21 mouse cellular contexts compared by ENCODE assay signal in the genomic region with DNA sequence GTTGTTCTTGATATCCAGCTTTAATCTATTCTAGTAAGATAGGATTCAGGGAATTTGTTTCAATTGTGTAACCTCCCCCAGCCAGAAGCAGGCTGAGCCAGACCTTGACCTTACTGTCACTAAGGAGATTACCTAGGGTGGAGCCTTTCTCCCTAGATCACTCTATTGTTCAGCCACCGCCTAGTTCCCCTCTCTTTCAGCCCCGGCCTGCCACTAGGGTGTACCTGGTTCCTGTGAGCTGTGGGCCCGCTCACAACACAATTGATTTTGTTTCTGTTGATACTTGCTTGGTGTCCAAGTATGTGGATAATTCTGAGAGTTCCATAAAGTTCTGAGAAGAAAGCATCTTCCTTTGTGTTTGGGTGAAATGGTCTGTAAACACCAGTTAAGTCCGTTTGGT.
DNase-seq lines count a peak whose midpoint lies in the region; ATAC-seq and TF ChIP-seq lines count a peak whose summit lies in the region.
"Had no signal": no experiment of that assay in that cellular context is flagged by ENCODE, and none has a peak within 500 bp of the region (broad histone marks: within the 10 kb centered on the region; RNA-seq: fewer than 3 reads in every experiment).

No protein-coding gene starts in this region.

- no peak for TF ChIP-seq POLR2A in ES-Bruce4 (IDR thresholded peaks at IDR 0.05; ENCODE audit: insufficient read depth, low read length)

- no peaks in the 10 kb centered on the region for H3K4me1 ChIP-seq in ES-Bruce4 (ENCODE audit: control insufficient read depth, insufficient read depth, low read length)
- H3K4me1 ChIP-seq: embryonic facial prominence, embryonic 10.5 days; embryonic facial prominence, embryonic 12.5 days had no signal

- no peak for TF ChIP-seq CTCF in ES-Bruce4 (IDR thresholded peaks at IDR 0.05; ENCODE audit: low read depth, low read length)

- no peaks in the 10 kb centered on the region for H3K9me3 ChIP-seq in ES-Bruce4 (replicated peaks; ENCODE audit: control insufficient read depth, insufficient read depth, low read length, poor library complexity, severe bottlenecking)
- H3K9me3 ChIP-seq: embryonic facial prominence, embryonic 10.5 days; embryonic facial prominence, embryonic 12.5 days; G1E had no signal

- no peaks in the 10 kb centered on the region for H3K27me3 ChIP-seq in ES-Bruce4 (ENCODE audit: control insufficient read depth, insufficient read depth, low read length, poor library complexity, severe bottlenecking)
- H3K27me3 ChIP-seq: embryonic facial prominence, embryonic 12.5 days; Patski had no signal

- no peaks in the 10 kb centered on the region for H3K36me3 ChIP-seq in ES-Bruce4 (ENCODE audit: control insufficient read depth, insufficient read depth, low read length, poor library complexity, severe bottlenecking)
- H3K36me3 ChIP-seq: embryonic facial prominence, embryonic 10.5 days; embryonic facial prominence, embryonic 12.5 days; G1E had no signal

- H3K4me3 ChIP-seq in ES-Bruce4 (ENCODE audit: low read depth, low read length): no peak overlapping the region
- H3K4me3 ChIP-seq: embryonic facial prominence, embryonic 10.5 days; embryonic facial prominence, embryonic 12.5 days had no signal

- H3K9ac ChIP-seq in ES-Bruce4 (ENCODE audit: low read depth, poor library complexity, severe bottlenecking): no peak overlapping the region
- H3K9ac ChIP-seq: embryonic facial prominence, embryonic 12.5 days had no signal

- DNase-seq in ES-CJ7 (ENCODE audit: low read depth, low spot score) (peak; percentile 92), R1 (ENCODE audit: low read depth, low spot score) (peak; percentile 91)
- DNase-seq in kidney, adult 8-10 months: no peak
- DNase-seq in heart, adult 11 months: no peak
- DNase-seq: adrenal gland, adult 8-10 months; adrenal gland, postnatal 14 days; adrenal gland, postnatal 36 days; cerebellum, adult 11-12 months; cerebellum, adult 2 months; cerebellum, adult 9-10 months; cerebellum, postnatal 10 days; cerebellum, postnatal 25 days had no signal

- ATAC-seq in monocyte, adult 5-6 weeks (replicated peaks; ENCODE audit: insufficient number of reproducible peaks, low FRiP score, low TSS enrichment, poor library complexity, severe bottlenecking): no peak
- ATAC-seq: activated CD4-positive, CD25-positive, alpha-beta regulatory T cell, adult 4 months; forebrain, embryonic 14.5 days; forebrain, embryonic 16.5 days; Patski had no signal

- no peak overlapping the region for H3K27ac ChIP-seq in ES-Bruce4 (ENCODE audit: insufficient read depth, low read length)
- H3K27ac ChIP-seq: embryonic facial prominence, embryonic 10.5 days; embryonic facial prominence, embryonic 12.5 days had no signal

- 0 out of 2 replicates have a peak, but pooled peaks have one; percentile 21 for TF ChIP-seq EP300 in ES-Bruce4 (IDR thresholded peaks at IDR 0.05; ENCODE audit: insufficient read depth, low read depth, low read length)

Comparison
In these comparisons a context has a peak if more than half of its experiments do, and no peak if none do; other contexts are left out.
1. DNase-seq: peak in ES-CJ7 (single experiment) and R1 (single experiment); none in kidney, adult 8-10 months (0 of 2) and heart, adult 11 months (single experiment).